Mouse (Mus musculus): ENCODE measurements at regions not wholly inside any gene's neighbourhood (a gene's known extent, or its start where the extent isn't known, plus 50 kb on each side); places are given as distances from the start of the nearest gene placed in this dataset.

GRCm38 (mm10) chr15:5513146-5513545 is 269.2 kb upstream of the Ptger4 start:
- TF ChIP-seq CTCF (IDR thresholded peaks at IDR 0.05; ENCODE audit: low read depth) (no peak), EP300 (IDR thresholded peaks at IDR 0.05; ENCODE audit: low read depth) (no peak)

All from liver, postnatal 0 days (tissue).